Mouse (Mus musculus) megakaryocyte progenitor cell, adult 5-6 weeks (primary cell): ENCODE measurements around the gene Serp2. TPM values are rescaled to one million over a fixed set of nuclear protein-coding genes. Genes with fewer than 3 reads are reported as not detected.

ENCODE experiments used
- ATAC-seq: replicated peaks from 2 replicates; pipeline ENCODE4 v1.8.0; 2016; ENCODE audit warnings: mild to moderate bottlenecking, moderate TSS enrichment, inconsistent platforms; ENCODE audit not compliant: poor library complexity
- total RNA-seq, 2 experiments: library from RNA; stranded (forward) in 1 of 2; stranded (reverse) in 1 of 2; fragments of 157-497, 149-512 nt in 1 of 2; fragments of 200-1000 nt in 1 of 2; gene quantifications; 2 replicates each; pipeline versions ENCODE4 v1.2.3 to v1.2.4; 2015 to 2017

The Serp2 gene
- total RNA-seq (2015) (not detected in 2 replicates), total RNA-seq (2017) (not detected in 2 replicates)

- ATAC-seq: no peak; the same call in 1 of the 2 replicates
Measured at GRCm38 (mm10) chr14:76556852-76557208, at the start of gene Serp2. TSS of gene Serp2 (minus strand) at chr14:76556889.

- ATAC-seq: no peak
Measured at GRCm38 (mm10) chr14:76605931-76606534, 49.3 kb upstream of the Serp2 start.

- ATAC-seq: peak; percentile 73
Measured at GRCm38 (mm10) chr14:76604012-76604411, 47.3 kb upstream of the Serp2 start.

- no peak for ATAC-seq
Measured at GRCm38 (mm10) chr14:76601654-76602053, 45.0 kb upstream of the Serp2 start.

- no peak for ATAC-seq
Measured at GRCm38 (mm10) chr14:76600391-76600790, 43.7 kb upstream of the Serp2 start.

GRCm38 (mm10) chr14:76599706-76600105 is 43.0 kb upstream of the Serp2 start:
- ATAC-seq: no peak

GRCm38 (mm10) chr14:76598518-76599216 is 42.0 kb upstream of the Serp2 start:
- peak; percentile 76 for ATAC-seq

GRCm38 (mm10) chr14:76597751-76598150 is 41.1 kb upstream of the Serp2 start:
- no peak for ATAC-seq

GRCm38 (mm10) chr14:76595048-76595859 is 38.6 kb upstream of the Serp2 start:
- ATAC-seq: no peak

- ATAC-seq: no peak
Measured at GRCm38 (mm10) chr14:76594351-76594885, 37.7 kb upstream of the Serp2 start.

- no peak for ATAC-seq
Measured at GRCm38 (mm10) chr14:76593630-76594193, 37.0 kb upstream of the Serp2 start.

GRCm38 (mm10) chr14:76592721-76593120 is 36.0 kb upstream of the Serp2 start:
- no peak for ATAC-seq

GRCm38 (mm10) chr14:76592090-76592489 is 35.4 kb upstream of the Serp2 start:
- peak; percentile 65 for ATAC-seq

- no peak for ATAC-seq
Measured at GRCm38 (mm10) chr14:76590134-76590533, 33.4 kb upstream of the Serp2 start.

GRCm38 (mm10) chr14:76589671-76590070 is 33.0 kb upstream of the Serp2 start:
- no peak for ATAC-seq

GRCm38 (mm10) chr14:76585831-76586405 is 29.2 kb upstream of the Serp2 start:
- no peak for ATAC-seq

- ATAC-seq: no peak
Measured at GRCm38 (mm10) chr14:76583985-76584384, 27.3 kb upstream of the Serp2 start.

- no peak for ATAC-seq
Measured at GRCm38 (mm10) chr14:76581974-76582922, 25.6 kb upstream of the Serp2 start.

GRCm38 (mm10) chr14:76579660-76580061 is 23.0 kb upstream of the Serp2 start:
- 0 out of 2 replicates have a peak, but pooled peaks have one; percentile 14 for ATAC-seq

- ATAC-seq: no peak
Measured at GRCm38 (mm10) chr14:76577840-76578239, 21.2 kb upstream of the Serp2 start.
